Mouse (Mus musculus): ENCODE results near the gene Cln3. TPM values are rescaled to one million over a fixed set of nuclear protein-coding genes. Genes with fewer than 3 reads are reported as not detected.
A peak's percentile ranks its signal among the peaks of the same experiment; 100 is the strongest.

The Cln3 gene
- total and polyA plus RNA-seq, 2 experiments from 2014 or later: 23.8 to 29.0 TPM

DNA sequence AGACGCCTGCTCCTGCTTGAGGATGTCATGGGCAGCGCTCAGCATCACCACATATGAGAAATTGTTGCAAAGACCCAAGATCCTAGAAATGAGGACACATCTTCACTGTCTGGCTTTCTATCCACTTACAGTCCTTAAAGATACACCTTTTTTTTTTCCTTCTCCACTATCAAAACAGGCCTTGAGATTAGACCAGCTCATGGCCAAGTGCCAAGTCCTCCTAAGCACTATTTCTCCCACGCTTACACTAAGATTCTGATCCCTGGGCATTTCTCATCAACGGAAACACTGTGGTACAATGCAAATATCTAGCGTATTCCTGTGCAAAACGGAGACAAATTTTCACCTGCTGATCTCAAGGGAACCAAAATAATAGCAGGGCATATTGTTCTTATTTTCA lies 4.0 kb downstream of the Cln3 start:
- ATAC-seq: no peak
- H3K4me2 ChIP-seq (ENCODE audit: low read depth): no peak overlapping the region
- 82% methylated on average over 6 of the region's 6 CpGs for WGBS

DNA sequence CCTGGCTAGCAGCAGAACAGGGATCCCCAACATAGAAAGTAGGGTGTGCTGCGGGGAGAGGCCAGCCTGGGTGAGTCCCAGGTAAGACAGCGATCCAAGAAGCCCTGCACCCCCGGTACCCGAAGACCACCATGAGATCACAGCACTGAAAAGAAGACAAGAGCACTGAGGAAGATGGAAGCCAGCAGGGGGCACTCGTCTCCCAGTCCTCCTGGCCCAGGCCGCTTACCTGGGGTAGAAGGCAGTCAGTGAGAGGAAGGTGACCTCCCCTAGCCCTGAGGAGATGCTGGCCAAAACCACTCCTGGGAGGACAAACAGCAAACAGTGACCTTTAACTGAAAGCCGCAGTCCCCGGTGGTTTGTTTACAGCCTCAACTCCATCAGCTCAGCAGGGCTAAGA lies 6.4 kb downstream of the Cln3 start:
- DNase-seq: peak; percentile 31
- Histone ChIP-seq H3K9me3 (ENCODE audit: low read length) (no peaks in the 10 kb centered on the region), H3K36me3 (ENCODE audit: insufficient read depth) (peaks cover 7% of the 10 kb centered on the region; the same call in 1 of the 2 replicates), H3K9ac (no peak overlapping the region), H3K4me2 (ENCODE audit: low read depth) (no peak overlapping the region), H3K27me3 (ENCODE audit: insufficient read depth, low read length) (no peaks in the 10 kb centered on the region), H3K27ac (ENCODE audit: low read depth, low read length) (no peak overlapping the region), H3K4me1 (ENCODE audit: insufficient read depth) (peaks cover 9% of the 10 kb centered on the region), H3K4me3 (ENCODE audit: low read depth, low read length) (no peak overlapping the region)
- no peak for ATAC-seq
- peak; percentile 67 for TF ChIP-seq CTCF (IDR thresholded peaks at IDR 0.05; ENCODE audit: low read depth)
- WGBS: 52% methylated on average over 8 of the region's 8 CpGs

More for the DNA sequence above, 4.0 kb downstream of the Cln3 start:
- H3K4me1 ChIP-seq (ENCODE audit: insufficient read depth): peaks cover 9% of the 10 kb centered on the region
- no peak overlapping the region for H3K9ac ChIP-seq
- H3K27me3 ChIP-seq (ENCODE audit: insufficient read depth, low read length): no peaks in the 10 kb centered on the region
- H3K4me3 ChIP-seq (ENCODE audit: low read depth, low read length): no peak overlapping the region
- no peaks in the 10 kb centered on the region; the same call in 1 of the 2 replicates for H3K36me3 ChIP-seq (ENCODE audit: insufficient read depth)
- no peak for DNase-seq
- H3K9me3 ChIP-seq (ENCODE audit: low read length): no peaks in the 10 kb centered on the region
- TF ChIP-seq CTCF (IDR thresholded peaks at IDR 0.05; ENCODE audit: low read depth): no peak
- no peak overlapping the region for H3K27ac ChIP-seq (ENCODE audit: low read depth, low read length)

DNA sequence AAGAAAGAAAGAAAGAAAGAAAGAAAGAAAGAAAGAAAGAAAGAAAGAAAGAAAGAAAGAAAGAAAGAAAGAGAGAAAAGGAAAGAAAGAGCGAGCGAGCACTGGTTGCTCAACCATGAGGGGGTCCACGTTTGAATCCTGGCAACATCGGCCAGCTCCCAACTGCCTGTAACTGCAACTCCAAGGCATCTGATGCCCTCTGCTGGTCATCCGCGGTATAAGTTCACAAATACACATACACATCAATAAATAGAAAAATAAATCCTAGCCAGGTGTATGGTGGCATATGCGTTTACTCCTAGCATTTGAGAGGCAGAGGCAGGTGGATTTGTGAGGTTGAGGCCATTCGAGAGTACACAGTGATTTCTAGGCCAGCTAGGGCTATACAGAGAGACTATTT lies 8.7 kb downstream of the Cln3 start:
- DNase-seq: peak; percentile 63
- no peak overlapping the region for H3K4me3 ChIP-seq (ENCODE audit: low read depth, low read length)
- ATAC-seq: no peak
- H3K9me3 ChIP-seq (ENCODE audit: low read length): no peaks in the 10 kb centered on the region
- H3K4me2 ChIP-seq (ENCODE audit: low read depth): no peak overlapping the region
- H3K27me3 ChIP-seq (ENCODE audit: insufficient read depth, low read length): no peaks in the 10 kb centered on the region
- peaks cover 2% of the 10 kb centered on the region for H3K4me1 ChIP-seq (ENCODE audit: insufficient read depth)
- H3K9ac ChIP-seq: no peak overlapping the region
- peaks cover 16% of the 10 kb centered on the region for H3K36me3 ChIP-seq (ENCODE audit: insufficient read depth)
- H3K27ac ChIP-seq (ENCODE audit: low read depth, low read length): no peak overlapping the region
- peak; percentile 69 for TF ChIP-seq CTCF (IDR thresholded peaks at IDR 0.05; ENCODE audit: low read depth)
- 51% methylated on average over 8 of the region's 8 CpGs for WGBS

DNA sequence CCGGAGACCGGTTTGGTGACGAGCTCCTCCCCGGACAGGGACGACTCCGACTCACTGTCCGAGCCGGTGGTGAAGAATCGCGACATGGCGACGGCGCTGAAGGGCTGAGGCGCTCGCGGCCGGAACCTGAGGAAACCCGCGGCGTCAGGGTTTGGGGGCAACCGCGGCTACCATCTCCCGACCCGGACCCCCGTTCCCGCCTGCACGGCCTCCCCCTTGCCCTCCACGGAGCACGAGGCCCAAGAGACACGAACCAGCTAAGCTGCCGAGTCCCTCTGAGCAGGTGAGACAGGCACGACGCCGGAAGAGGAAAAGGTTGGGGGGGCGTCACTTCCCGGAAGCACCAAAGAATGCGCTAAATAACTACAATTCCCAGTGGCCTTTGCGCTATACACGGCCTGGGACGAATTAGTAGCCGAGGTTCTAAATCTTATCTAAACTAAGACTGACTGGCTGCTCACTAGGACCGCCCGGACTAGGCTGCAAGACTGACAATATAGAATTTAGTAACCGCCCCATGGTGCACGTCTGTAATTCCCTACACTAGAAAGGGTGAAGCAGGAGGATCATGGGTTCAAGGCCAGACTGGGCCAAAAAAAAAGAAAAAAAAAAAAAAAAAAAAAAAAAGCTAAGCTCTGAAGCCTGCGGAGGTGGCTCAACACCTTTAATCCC lies 19.4 kb downstream of the Cln3 start, which contains the start of gene Eif3c:
Gene Eif3c, minus strand, starts transcription at position 318 of the 672 bp plus-strand sequence.
- WGBS: under 1% methylated on average over 46 of the region's 46 CpGs
- DNase-seq (peak; percentile 90), ATAC-seq (peak; percentile 97)
- Histone ChIP-seq H3K27me3 (ENCODE audit: insufficient read depth, low read length) (no peaks in the 10 kb centered on the region), H3K36me3 (ENCODE audit: insufficient read depth) (peaks cover 33% of the 10 kb centered on the region), H3K9me3 (ENCODE audit: low read length) (no peaks in the 10 kb centered on the region), H3K4me1 (ENCODE audit: insufficient read depth) (peaks cover 4% of the 10 kb centered on the region; the same call in 1 of the 2 replicates), H3K27ac (ENCODE audit: low read depth, low read length) (peak within 1 kb of the TSS; percentile 81), H3K4me3 (ENCODE audit: low read depth, low read length) (peak within 1 kb of the TSS; percentile 89), H3K4me2 (ENCODE audit: low read depth) (peak within 1 kb of the TSS; percentile 75), H3K9ac (peak within 1 kb of the TSS; percentile 78)
- no peak for TF ChIP-seq CTCF (IDR thresholded peaks at IDR 0.05; ENCODE audit: low read depth)

DNA sequence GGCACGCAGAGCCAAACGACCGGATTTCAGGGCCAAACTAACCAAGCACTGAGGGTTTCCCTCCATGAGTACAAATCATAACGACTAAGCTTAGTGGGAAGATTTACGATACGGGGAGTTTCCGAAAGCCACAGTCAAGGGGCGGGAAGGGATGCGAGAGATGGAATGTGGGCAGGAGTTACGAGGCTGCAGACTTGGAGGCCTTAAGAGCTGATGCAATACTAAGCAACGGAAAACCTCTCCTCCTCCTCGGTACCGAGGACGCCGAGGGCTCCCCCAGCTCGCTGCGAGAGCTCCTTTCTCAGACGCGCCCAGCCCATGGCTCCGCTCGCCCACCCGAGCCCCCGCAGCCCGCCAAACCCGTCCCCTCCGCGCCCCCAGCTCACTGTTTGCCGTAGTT lies 19.9 kb downstream of the Cln3 start:
- H3K27me3 ChIP-seq (ENCODE audit: insufficient read depth, low read length): no peaks in the 10 kb centered on the region
- peaks cover 39% of the 10 kb centered on the region for H3K36me3 ChIP-seq (ENCODE audit: insufficient read depth)
- peak overlapping the region; percentile 89 for H3K4me3 ChIP-seq (ENCODE audit: low read depth, low read length)
- no peak for TF ChIP-seq CTCF (IDR thresholded peaks at IDR 0.05; ENCODE audit: low read depth)
- H3K4me1 ChIP-seq (ENCODE audit: insufficient read depth): peaks cover 4% of the 10 kb centered on the region; the same call in 1 of the 2 replicates
- ATAC-seq (peak; percentile 38), DNase-seq (peak; percentile 13)
- WGBS: 3% methylated on average over 28 of the region's 28 CpGs
- peak overlapping the region; percentile 78 for H3K9ac ChIP-seq
- peak overlapping the region; percentile 81 for H3K27ac ChIP-seq (ENCODE audit: low read depth, low read length)
- no peaks in the 10 kb centered on the region for H3K9me3 ChIP-seq (ENCODE audit: low read length)
- peak overlapping the region; percentile 75 for H3K4me2 ChIP-seq (ENCODE audit: low read depth)

DNA sequence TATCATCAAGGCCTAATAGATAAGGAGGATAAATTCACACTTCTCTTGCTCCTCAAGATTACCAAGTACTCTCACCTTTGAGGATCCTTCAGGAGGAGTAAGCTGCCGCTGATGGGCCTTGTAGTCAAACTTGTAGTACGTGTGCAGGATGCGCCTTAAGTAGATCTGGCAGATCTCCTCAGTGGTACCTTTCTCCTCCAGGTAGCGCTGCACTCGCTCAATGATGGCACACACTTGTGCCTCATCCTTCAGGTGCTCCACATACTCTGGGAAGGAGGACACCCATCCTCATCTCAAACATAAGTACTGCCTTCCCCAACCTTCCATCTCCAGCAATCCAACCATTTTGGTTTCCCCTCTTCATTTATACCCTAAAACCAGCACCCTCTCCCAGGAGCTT lies 29.0 kb downstream of the Cln3 start:
- no peak overlapping the region for H3K4me3 ChIP-seq (ENCODE audit: low read depth, low read length)
- H3K27ac ChIP-seq (ENCODE audit: low read depth, low read length): no peak overlapping the region
- peaks cover 88% of the 10 kb centered on the region for H3K36me3 ChIP-seq (ENCODE audit: insufficient read depth)
- no peak for ATAC-seq
- H3K27me3 ChIP-seq (ENCODE audit: insufficient read depth, low read length): no peaks in the 10 kb centered on the region
- no peak for TF ChIP-seq CTCF (IDR thresholded peaks at IDR 0.05; ENCODE audit: low read depth)
- 97% methylated on average over 5 of the region's 5 CpGs for WGBS
- no peaks in the 10 kb centered on the region for H3K4me1 ChIP-seq (ENCODE audit: insufficient read depth)
- no peak for DNase-seq
- H3K4me2 ChIP-seq (ENCODE audit: low read depth): no peak overlapping the region
- H3K9me3 ChIP-seq (ENCODE audit: low read length): no peaks in the 10 kb centered on the region
- no peak overlapping the region for H3K9ac ChIP-seq

DNA sequence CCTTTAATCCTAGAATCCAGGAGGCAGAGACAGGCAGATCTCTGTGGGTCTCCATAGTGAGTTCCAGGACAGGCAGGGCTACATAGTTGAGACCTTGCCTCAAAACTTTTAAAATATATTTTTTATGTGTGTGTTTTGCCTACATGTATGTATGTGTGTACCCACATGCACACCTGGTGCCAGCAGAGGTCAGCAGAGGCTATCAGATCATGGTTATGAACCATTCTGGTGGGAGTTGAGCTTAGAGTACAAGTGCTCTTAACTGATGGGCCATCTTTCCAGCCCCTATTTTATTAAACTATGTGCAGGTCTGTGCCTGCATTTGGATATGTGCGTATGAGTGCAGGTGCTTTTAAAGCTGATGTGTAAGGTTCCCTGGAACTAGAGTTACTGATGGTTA lies 30.8 kb downstream of the Cln3 start:
- Histone ChIP-seq H3K4me2 (ENCODE audit: low read depth) (no peak overlapping the region), H3K4me1 (ENCODE audit: insufficient read depth) (no peaks in the 10 kb centered on the region), H3K9ac (no peak overlapping the region), H3K36me3 (ENCODE audit: insufficient read depth) (peaks cover 90% of the 10 kb centered on the region), H3K9me3 (ENCODE audit: low read length) (no peaks in the 10 kb centered on the region), H3K4me3 (ENCODE audit: low read depth, low read length) (no peak overlapping the region), H3K27me3 (ENCODE audit: insufficient read depth, low read length) (no peaks in the 10 kb centered on the region), H3K27ac (ENCODE audit: low read depth, low read length) (no peak overlapping the region)
- no peak for ATAC-seq
- 0 out of 2 replicates have a peak, but pooled peaks have one; percentile 21 for TF ChIP-seq CTCF (IDR thresholded peaks at IDR 0.05; ENCODE audit: low read depth)
- DNase-seq: no peak
- 95% methylated on average over 1 of the region's 1 CpGs for WGBS
